Mouse (Mus musculus) stomach, embryonic 16.5 days (tissue): Measurements from ENCODE around the gene Myt1. TPM values are rescaled to one million over a fixed set of nuclear protein-coding genes. Genes with fewer than 3 reads are reported as not detected.
A peak's percentile ranks its signal among the peaks of the same experiment; 100 is the strongest.

ENCODE experiments used
- ATAC-seq: fragments of 200-750 bp; cut with Nextera tagmentation; 2 replicates; pipeline ENCODE4 v1.8.0; 2017; ENCODE audit warnings: moderate number of reproducible peaks, moderate TSS enrichment; ENCODE audit not compliant: insufficient read depth, low FRiP score
- H3K27ac ChIP-seq: fragments of 300-500 bp; sonication (generic); 2 replicates; pipeline ENCODE4 v1.5.1; 2014; ENCODE audit warnings: low read length
- H3K27me3 ChIP-seq: fragments of 300-500 bp; sonication (generic); 2 replicates; pipeline ENCODE4 v1.6.1; 2014; ENCODE audit warnings: low read length, control low read depth, mixed read lengths; ENCODE audit not compliant: control insufficient read depth, insufficient read depth
- H3K36me3 ChIP-seq: fragments of 300-500 bp; sonication (generic); 2 replicates; pipeline ENCODE4 v1.6.1; 2014; ENCODE audit warnings: low read length; ENCODE audit not compliant: control insufficient read depth, insufficient read depth
- H3K4me1 ChIP-seq: fragments of 300-500 bp; sonication (generic); 2 replicates; pipeline ENCODE4 v1.6.1; 2014; ENCODE audit warnings: low read length, control low read depth, mixed read lengths; ENCODE audit not compliant: control insufficient read depth, insufficient read depth
- H3K4me2 ChIP-seq: fragments of 300-500 bp; sonication (generic); 2 replicates; pipeline ENCODE4 v1.6.1; 2014; ENCODE audit warnings: low read depth, low read length, mixed read lengths
- H3K4me3 ChIP-seq: fragments of 300-500 bp; sonication (generic); replicated peaks from 2 replicates; pipeline ENCODE4 v1.5.1; 2014; ENCODE audit warnings: mild to moderate bottlenecking, low read length
- H3K9ac ChIP-seq: fragments of 300-500 bp; sonication (generic); 2 replicates; pipeline ENCODE4 v1.6.1; 2014; ENCODE audit warnings: low read length
- H3K9me3 ChIP-seq: fragments of 300-500 bp; sonication (generic); replicated peaks from 2 replicates; pipeline ENCODE4 v1.6.1; 2016; ENCODE audit warnings: low read length, control low read depth; ENCODE audit not compliant: control insufficient read depth
- WGBS: fragments of 180-500 bp; shearing (Covaris S2); extraction: QIAGEN DNeasy Blood & Tissue Kit; methylation state at CpG from one replicate; pipeline ENCODE4 v1.1.7; 2014; 5-methylcytosine and 5-hydroxymethylcytosine counted together
- polyA plus RNA-seq: library from polyadenylated mRNA; unstranded; fragments of >200 nt; fragmentation: Nextera tagmentation; extraction: Ambion mirVana; gene quantifications from 2 replicates; pipeline ENCODE4 v1.2.1, GENCODE M21; 2015

The Myt1 gene
- polyA plus RNA-seq, 1 experiment from 2014 or later = 2.0 TPM

DNA sequence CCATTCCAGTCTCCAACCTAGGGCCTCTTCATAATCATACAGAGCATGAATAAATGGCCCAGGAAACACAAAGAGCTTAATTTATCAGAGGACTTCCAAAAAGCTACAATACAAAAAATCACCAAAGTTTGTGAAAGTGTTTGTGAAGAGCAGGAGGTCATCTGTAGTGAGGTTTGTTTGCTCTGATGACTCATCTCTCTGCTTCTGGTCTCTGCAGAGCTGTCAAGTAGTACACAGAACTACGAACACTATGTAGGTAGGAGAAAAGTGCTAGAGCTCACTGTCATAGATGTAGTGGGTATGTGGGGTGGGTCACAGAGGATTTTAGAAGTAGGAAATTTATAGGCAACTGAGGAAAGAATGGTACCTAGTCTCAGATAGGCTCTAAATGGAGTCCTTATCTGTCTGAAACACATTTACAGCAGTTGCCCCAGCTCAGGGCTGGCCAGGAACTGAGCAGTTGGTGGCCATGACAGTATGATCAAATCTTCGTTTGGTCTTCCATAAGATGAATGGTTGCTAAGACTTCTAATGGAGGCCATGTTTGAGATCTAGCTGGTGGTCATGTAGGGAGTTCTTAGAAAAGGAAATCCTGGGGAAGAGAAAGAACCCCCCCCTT is 66.0 kb downstream of the Myt1 start:
- no peaks in the 10 kb centered on the region for H3K4me1 ChIP-seq
- no peak overlapping the region for H3K9ac ChIP-seq
- WGBS = 68% methylated on average over 2 of the region's 2 CpGs
- no peak overlapping the region for H3K4me2 ChIP-seq
- no peaks in the 10 kb centered on the region for H3K9me3 ChIP-seq
- no peak overlapping the region for H3K27ac ChIP-seq
- H3K4me3 ChIP-seq = no peak overlapping the region
- no peaks in the 10 kb centered on the region for H3K27me3 ChIP-seq
- ATAC-seq = no peak
- H3K36me3 ChIP-seq = no peaks in the 10 kb centered on the region

DNA sequence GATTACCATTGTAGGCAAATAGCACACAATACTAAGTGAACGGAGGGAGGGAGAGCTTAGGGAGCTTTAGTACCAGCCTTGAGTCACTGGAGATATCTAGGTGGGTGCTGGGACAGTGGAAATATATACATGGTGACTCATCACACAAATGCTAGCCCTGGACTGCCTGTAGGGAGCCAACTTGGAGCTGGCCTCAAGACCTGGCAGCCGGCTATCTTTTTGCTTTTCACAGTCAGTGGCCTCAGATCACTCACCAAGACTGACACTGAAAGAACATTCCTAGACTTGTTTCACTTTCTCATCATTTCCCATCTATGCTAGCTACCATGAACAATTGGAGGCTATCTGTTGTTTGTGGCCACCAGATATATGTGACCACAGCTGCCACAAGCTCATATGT is 69.6 kb downstream of the Myt1 start:
- no peaks in the 10 kb centered on the region for H3K27me3 ChIP-seq
- 78% methylated on average over 2 of the region's 2 CpGs for WGBS
- no peaks in the 10 kb centered on the region for H3K9me3 ChIP-seq
- no peak for ATAC-seq
- H3K36me3 ChIP-seq = no peaks in the 10 kb centered on the region
- H3K27ac ChIP-seq = no peak overlapping the region
- no peak overlapping the region for H3K4me2 ChIP-seq
- H3K4me3 ChIP-seq = no peak overlapping the region
- no peak overlapping the region for H3K9ac ChIP-seq
- H3K4me1 ChIP-seq = peaks cover 4% of the 10 kb centered on the region

DNA sequence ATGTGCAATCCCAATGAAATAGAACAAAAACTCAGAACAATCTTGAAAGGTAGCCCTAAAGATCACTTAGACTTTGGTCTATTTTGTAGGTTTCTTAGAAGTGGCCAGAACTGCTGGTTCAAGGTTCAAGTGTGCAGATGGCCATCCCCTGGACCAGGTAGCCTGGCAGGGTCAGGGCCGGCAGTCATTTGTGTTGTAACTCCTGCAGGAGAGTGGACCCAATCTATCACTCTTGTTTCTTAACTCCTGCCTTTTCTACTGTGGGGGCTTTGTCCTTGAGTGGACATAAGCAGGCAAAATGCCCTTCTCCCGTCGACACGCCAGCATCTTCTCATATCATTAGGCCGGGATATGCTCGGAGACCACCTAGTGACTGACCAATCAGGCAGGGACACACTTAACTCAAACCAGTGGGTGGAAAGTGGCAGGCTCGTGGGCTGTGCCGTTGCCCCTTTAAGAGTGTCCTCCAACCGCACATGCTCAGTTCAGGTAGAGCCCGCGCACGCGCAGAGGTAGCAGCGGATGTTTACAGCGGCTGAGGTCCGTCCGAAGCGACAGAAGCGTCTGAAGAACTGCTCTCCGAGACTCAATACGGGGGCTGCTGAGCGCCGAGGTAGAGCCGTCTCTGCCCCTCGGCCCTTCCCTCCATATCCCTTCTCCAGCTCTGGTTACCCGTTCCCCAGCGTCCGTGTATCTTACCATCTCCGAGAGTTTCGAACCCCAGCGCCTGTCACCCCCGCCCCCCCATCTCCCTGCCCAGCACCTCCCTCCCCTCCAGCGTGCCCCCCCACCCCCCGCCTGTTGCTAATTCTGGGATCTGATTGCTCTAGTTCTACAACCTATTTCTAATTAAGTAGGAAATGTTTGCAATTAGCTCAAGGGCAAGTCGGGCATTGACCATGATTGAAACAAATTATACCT is 74.5 kb downstream of the Myt1 start, which contains the start of gene Pcmtd2:
Gene Pcmtd2, plus strand, starts transcription at position 483 of the 921 bp plus-strand sequence.
- peak; percentile 99 for ATAC-seq
- 1% methylated on average over 35 of the region's 35 CpGs for WGBS
- H3K27ac ChIP-seq = peak within 1 kb of the TSS; percentile 69
- no peaks in the 10 kb centered on the region for H3K27me3 ChIP-seq
- peak within 1 kb of the TSS; percentile 77 for H3K4me2 ChIP-seq
- peak within 1 kb of the TSS; percentile 77 for H3K4me3 ChIP-seq
- H3K9ac ChIP-seq = peak within 1 kb of the TSS; percentile 88
- no peaks in the 10 kb centered on the region for H3K36me3 ChIP-seq
- H3K4me1 ChIP-seq = peaks cover 12% of the 10 kb centered on the region
- no peaks in the 10 kb centered on the region for H3K9me3 ChIP-seq

DNA sequence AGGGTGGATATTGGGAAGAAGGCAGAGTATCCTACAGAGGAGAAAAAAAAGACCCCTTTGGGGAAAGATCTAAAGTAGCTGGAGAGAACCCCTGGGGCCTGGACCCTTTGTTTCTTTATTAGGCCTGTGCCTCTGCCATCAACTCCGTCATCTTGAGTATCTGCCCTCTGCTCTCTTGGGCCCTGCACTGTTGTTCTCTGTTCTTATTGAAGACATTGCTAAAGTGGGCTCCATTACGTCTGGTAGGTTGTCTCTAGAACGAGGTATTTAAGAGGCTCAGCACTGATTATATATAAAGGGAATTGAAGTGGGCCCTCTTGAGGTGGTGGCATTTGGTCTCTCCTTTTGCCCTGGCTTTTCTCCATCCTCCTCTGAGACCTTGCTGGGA is 75.2 kb downstream of the Myt1 start:
- Histone ChIP-seq H3K27me3 (no peaks in the 10 kb centered on the region), H3K4me1 (peaks cover 12% of the 10 kb centered on the region), H3K36me3 (no peaks in the 10 kb centered on the region), H3K27ac (no peak overlapping the region), H3K9ac (peak overlapping the region; percentile 88), H3K4me3 (peak overlapping the region; percentile 77), H3K9me3 (no peaks in the 10 kb centered on the region), H3K4me2 (peak overlapping the region; percentile 77)
- ATAC-seq = no peak
- 5% methylated on average over 3 of the region's 3 CpGs for WGBS

DNA sequence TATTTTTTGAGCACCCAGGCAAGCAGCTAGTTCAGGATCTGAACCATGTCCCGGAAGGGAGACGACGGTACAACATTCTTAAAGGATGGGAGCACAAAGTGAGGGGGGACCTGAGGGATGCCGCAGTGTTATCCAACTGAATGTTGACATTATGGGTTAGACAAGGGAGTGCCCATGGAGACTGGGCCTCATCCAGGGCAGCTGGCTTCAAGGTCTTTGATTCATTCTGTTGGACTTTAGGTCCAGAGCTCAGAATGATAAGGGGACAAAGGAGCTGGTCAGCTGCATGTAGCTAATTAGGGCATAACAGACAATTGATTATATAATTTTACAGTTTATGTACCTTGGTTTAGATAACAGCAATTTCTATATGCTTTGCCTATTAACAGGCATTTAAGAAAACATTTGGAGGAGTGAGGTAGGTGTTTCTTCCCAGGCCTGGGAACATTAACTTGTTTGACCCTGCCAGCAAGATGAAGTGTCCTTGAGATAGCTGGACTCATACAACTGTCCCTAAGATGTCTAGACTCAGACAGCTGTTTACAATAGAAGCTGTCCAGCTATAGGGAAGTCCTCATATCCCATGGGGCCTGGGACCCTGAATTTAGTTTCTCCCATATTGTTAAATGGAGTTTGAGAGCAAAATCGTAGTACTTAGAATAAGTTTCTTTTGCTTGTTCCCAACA is 82.7 kb downstream of the Myt1 start:
- ATAC-seq = no peak
- WGBS = 67% methylated on average over 5 of the region's 5 CpGs
- Histone ChIP-seq H3K9ac (no peak overlapping the region), H3K27ac (no peak overlapping the region), H3K4me3 (no peak overlapping the region), H3K36me3 (no peaks in the 10 kb centered on the region), H3K4me1 (no peaks in the 10 kb centered on the region), H3K9me3 (no peaks in the 10 kb centered on the region), H3K27me3 (no peaks in the 10 kb centered on the region), H3K4me2 (no peak overlapping the region)

DNA sequence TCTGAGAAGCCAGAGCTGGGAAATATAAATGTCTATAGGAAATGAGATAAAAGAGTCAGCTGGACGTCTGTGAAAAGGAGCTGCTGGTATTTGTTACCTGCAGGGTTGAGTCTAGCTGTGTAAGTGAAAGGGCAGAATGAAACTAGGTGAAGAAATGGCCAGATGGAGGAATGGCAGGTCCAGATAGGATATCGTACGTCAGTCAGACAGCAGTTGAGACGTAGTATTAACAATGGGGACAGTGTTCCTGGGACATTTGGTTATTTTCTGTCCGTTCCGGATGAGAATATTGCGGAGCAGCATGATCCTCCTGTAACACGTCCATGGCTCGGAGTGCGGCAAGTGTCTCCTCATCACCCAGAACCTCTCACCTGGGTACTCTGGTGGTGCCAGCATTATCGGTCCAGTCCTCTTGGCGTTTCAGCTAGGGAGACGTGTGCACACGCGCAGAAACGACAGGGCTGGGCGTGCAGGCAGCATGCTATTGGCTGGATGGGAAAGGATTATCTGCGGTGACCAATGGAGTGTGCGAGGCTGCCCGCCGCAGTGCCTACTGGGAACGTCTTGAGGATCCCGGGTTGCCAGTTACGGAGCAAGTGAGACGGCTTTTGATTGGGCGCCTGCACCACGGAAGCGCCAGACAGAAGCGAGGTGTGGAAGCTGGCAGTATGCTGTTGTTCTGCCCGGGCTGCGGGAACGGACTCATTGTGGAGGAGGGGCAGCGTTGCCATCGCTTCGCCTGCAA is 100.8 kb downstream of the Myt1 start, which contains the start of gene Polr3k:
Gene Polr3k, plus strand, starts transcription at position 547 of the 745 bp plus-strand sequence.
- Histone ChIP-seq H3K27ac (peak within 1 kb of the TSS; percentile 77), H3K36me3 (peaks cover 3% of the 10 kb centered on the region)
- WGBS = under 1% methylated on average over 35 of the region's 35 CpGs

DNA sequence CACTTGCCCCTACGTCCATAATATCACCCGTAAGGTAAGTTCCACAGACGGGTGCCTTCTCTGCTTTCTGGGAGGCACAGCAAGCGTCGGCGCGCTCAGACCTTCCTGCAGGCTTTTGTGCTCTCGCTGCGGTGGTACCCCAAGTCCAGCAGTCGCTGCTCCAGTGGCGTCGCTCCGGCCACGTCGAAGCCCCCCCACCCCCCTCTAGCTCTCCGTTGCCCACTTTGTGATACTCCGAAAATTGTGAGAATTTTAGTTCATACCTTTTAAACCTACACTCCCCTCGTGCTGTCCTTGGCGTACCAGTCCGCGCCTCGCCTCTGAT is 101.4 kb downstream of the Myt1 start:
- H3K4me3 ChIP-seq = peak overlapping the region; percentile 81
- H3K9me3 ChIP-seq = no peaks in the 10 kb centered on the region
- peaks cover 9% of the 10 kb centered on the region for H3K36me3 ChIP-seq
- H3K9ac ChIP-seq = peak overlapping the region; percentile 83
- no peaks in the 10 kb centered on the region for H3K27me3 ChIP-seq
- peaks cover 12% of the 10 kb centered on the region; the same call in 1 of the 2 replicates for H3K4me1 ChIP-seq
- H3K4me2 ChIP-seq = peak overlapping the region; percentile 89
- H3K27ac ChIP-seq = peak overlapping the region; percentile 77
- WGBS = under 1% methylated on average over 22 of the region's 22 CpGs
- peak; percentile 28; the same call in 1 of the 2 replicates for ATAC-seq

More for the DNA sequence above, 100.8 kb downstream of the Myt1 start, which contains the start of gene Polr3k:
- peak; percentile 100 for ATAC-seq
- Histone ChIP-seq H3K4me2 (peak within 1 kb of the TSS; percentile 89), H3K4me1 (peaks cover 12% of the 10 kb centered on the region; the same call in 1 of the 2 replicates), H3K4me3 (peak within 1 kb of the TSS; percentile 81), H3K9ac (peak within 1 kb of the TSS; percentile 83), H3K9me3 (no peaks in the 10 kb centered on the region), H3K27me3 (no peaks in the 10 kb centered on the region)

DNA sequence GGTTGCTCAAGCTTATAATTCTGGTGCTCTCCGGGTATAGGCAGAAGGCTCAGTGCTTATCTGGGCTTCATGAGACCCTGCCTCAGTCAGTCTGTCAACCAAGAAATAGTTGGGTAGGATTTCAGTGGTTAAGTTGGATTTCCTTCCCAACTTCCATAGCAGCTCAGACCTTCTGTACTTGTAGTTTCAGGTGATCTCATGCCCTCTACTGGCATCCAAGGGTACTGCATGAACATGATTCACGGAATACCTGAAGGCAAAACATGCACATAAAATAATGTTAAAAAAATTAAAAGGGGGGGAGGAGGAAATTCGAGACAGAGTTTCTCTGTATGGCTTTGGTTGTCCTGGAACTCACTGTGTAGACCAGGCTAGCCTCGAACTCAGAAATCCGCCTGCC is 103.8 kb downstream of the Myt1 start:
- WGBS = 53% methylated on average over 5 of the region's 5 CpGs

More for the DNA sequence above, 103.8 kb downstream of the Myt1 start:
- Histone ChIP-seq H3K36me3 (peaks cover 15% of the 10 kb centered on the region), H3K4me1 (peaks cover 12% of the 10 kb centered on the region; the same call in 1 of the 2 replicates), H3K27ac (no peak overlapping the region), H3K9ac (no peak overlapping the region), H3K4me2 (no peak overlapping the region), H3K4me3 (no peak overlapping the region), H3K9me3 (no peaks in the 10 kb centered on the region), H3K27me3 (no peaks in the 10 kb centered on the region)
- ATAC-seq = no peak
